Comparison of ENCODE assay signal across 11 mouse cellular contexts in the genomic region with DNA sequence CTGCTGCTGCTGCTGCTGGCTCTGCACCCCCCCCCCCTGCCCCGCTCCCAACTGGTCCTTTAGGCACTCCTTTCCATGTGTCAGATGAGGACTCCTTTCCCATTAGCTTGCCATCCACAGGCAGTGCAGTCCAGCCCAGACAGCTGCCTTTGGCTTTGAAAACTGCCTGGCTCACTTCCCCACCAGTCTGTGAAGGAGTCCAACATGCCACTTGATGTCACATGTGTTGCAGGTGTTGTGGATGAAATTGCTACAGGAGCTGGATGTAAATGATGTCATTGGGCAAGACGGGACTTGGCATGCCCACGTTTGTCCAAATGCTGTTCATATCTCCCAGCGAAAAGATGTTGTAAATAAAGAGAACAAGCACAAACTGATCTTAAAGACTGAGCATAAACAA. TPM values are rescaled to one million over a fixed set of nuclear protein-coding genes. Genes with fewer than 3 reads are reported as not detected.
A peak's percentile ranks its signal among the peaks of the same experiment; 100 is the strongest.
DNase-seq lines count a peak whose midpoint lies in the region; ATAC-seq and TF ChIP-seq lines count a peak whose summit lies in the region.
"Had no signal": no experiment of that assay in that cellular context is flagged by ENCODE, and none has a peak within 500 bp of the region (broad histone marks: within the 10 kb centered on the region; RNA-seq: fewer than 3 reads in every experiment).

No protein-coding gene starts in this region.

- H3K27me3 ChIP-seq in CH12.LX (replicated peaks): no peaks in the 10 kb centered on the region
- H3K27me3 ChIP-seq in lung, embryonic 16.5 days (ENCODE audit: control insufficient read depth, insufficient read depth, low read depth, low read length): no peaks in the 10 kb centered on the region
- no peaks in the 10 kb centered on the region for H3K27me3 ChIP-seq in midbrain, embryonic 15.5 days (replicated peaks)
- H3K27me3 ChIP-seq: heart, embryonic 15.5 days had no signal

- TF ChIP-seq EP300 in CH12.LX (IDR thresholded peaks at IDR 0.05; ENCODE audit: low read length): no peak

- ATAC-seq in lung, embryonic 16.5 days (ENCODE audit: low read depth): peak; percentile 39
- no peak for ATAC-seq in monocyte, adult 5-6 weeks (replicated peaks; ENCODE audit: insufficient number of reproducible peaks, low FRiP score, low TSS enrichment, poor library complexity, severe bottlenecking)
- no peak; the same call in 1 of the 2 replicates for ATAC-seq in midbrain, embryonic 15.5 days (replicated peaks)

- no peak for TF ChIP-seq POLR2A in CH12.LX (IDR thresholded peaks at IDR 0.05; ENCODE audit: low read depth, low read length)

- dilution Hi-C loops in CH12.LX (cut with MboI; ENCODE audit: extremely low pct_ligation_motif_present, extremely low pct_unique_long_range_greater_than_20kb, low sequenced_read_pairs): no loop called here

- no peak overlapping the region for H3K4me2 ChIP-seq in CH12.LX (ENCODE audit: insufficient read depth, low read depth, poor library complexity, severe bottlenecking)
- H3K4me2 ChIP-seq in lung, embryonic 16.5 days (ENCODE audit: low read depth, low read length): no peak overlapping the region
- H3K4me2 ChIP-seq in midbrain, embryonic 15.5 days: no peak overlapping the region
- H3K4me2 ChIP-seq: heart, embryonic 15.5 days; midbrain, embryonic 11.5 days had no signal

- H3K4me1 ChIP-seq in CH12.LX (ENCODE audit: control insufficient read depth in 1 of 2, insufficient read depth in 2 of 2): peaks cover 26 to 40% of the 10 kb centered on the region in 2 experiments
- peaks cover 14% of the 10 kb centered on the region for H3K4me1 ChIP-seq in lung, embryonic 16.5 days (replicated peaks; ENCODE audit: control insufficient read depth, insufficient read depth, low read length)
- H3K4me1 ChIP-seq in midbrain, embryonic 15.5 days: no peaks in the 10 kb centered on the region

- no peak for TF ChIP-seq RAD21 in CH12.LX (IDR thresholded peaks at IDR 0.05; ENCODE audit: low read depth, low read length)

- in situ Hi-C loops in CH12.LX (cut with MboI; ENCODE audit: low pct_ligation_motif_present, low pct_unique_long_range_greater_than_20kb, low sequenced_read_pairs): no loop called here

- no peak overlapping the region for H3K9ac ChIP-seq in CH12.LX (ENCODE audit: insufficient read depth, low read depth)
- no peak overlapping the region for H3K9ac ChIP-seq in lung, embryonic 16.5 days (ENCODE audit: low read length)
- no peak overlapping the region for H3K9ac ChIP-seq in midbrain, embryonic 15.5 days
- H3K9ac ChIP-seq: heart, embryonic 15.5 days had no signal

- no peaks in the 10 kb centered on the region for H3K9me3 ChIP-seq in CH12.LX (replicated peaks; ENCODE audit: low read length)
- no peaks in the 10 kb centered on the region for H3K9me3 ChIP-seq in lung, embryonic 16.5 days (ENCODE audit: control insufficient read depth, low read length)
- H3K9me3 ChIP-seq in midbrain, embryonic 15.5 days: no peaks in the 10 kb centered on the region
- H3K9me3 ChIP-seq: heart, embryonic 15.5 days had no signal

- H3K4me3 ChIP-seq in CH12.LX (replicated peaks in 1 of 3; ENCODE audit: low read depth in 2 of 3, low read length in 2 of 3, poor library complexity in 1 of 3): no peak overlapping the region
- no peak overlapping the region for H3K4me3 ChIP-seq in lung, embryonic 16.5 days (ENCODE audit: low read length)
- no peak overlapping the region for H3K4me3 ChIP-seq in midbrain, embryonic 15.5 days
- H3K4me3 ChIP-seq: heart, embryonic 15.5 days; left cerebral cortex, adult 2 months had no signal

- H3K79me2 ChIP-seq in CH12.LX (replicated peaks; ENCODE audit: control insufficient read depth, extremely low read depth, insufficient read depth, poor library complexity, severe bottlenecking): no peaks in the 10 kb centered on the region

- WGBS in lung, embryonic 16.5 days: 56% methylated on average over 4 of the region's 4 CpGs
- WGBS in midbrain, embryonic 15.5 days: 90% methylated on average over 4 of the region's 4 CpGs

- DNase-seq in adrenal gland, postnatal 14 days: peak; percentile 55
- no peak for DNase-seq in adrenal gland, adult (ENCODE audit: inconsistent age in 2 of 2, low spot score in 1 of 2)
- DNase-seq in CH12.LX (ENCODE audit: extremely low read depth): no peak
- peak; percentile 88 for DNase-seq in gonadal fat pad, adult 2 months (ENCODE audit: low read depth)
- no peak for DNase-seq in ovary, postnatal 36 days (ENCODE audit: low spot score)

- H3K27ac ChIP-seq in CH12.LX (ENCODE audit: insufficient read depth, low read depth): no peak overlapping the region
- H3K27ac ChIP-seq in lung, embryonic 16.5 days (ENCODE audit: low read length): peak overlapping the region; percentile 40; the same call in 1 of the 2 replicates
- H3K27ac ChIP-seq in midbrain, embryonic 15.5 days: no peak overlapping the region
- H3K27ac ChIP-seq: heart, embryonic 15.5 days; left cerebral cortex, adult 2 months had no signal

- TF ChIP-seq CTCF in CH12.LX (conservative IDR thresholded peaks at IDR 0.05 in 1 of 2, IDR thresholded peaks at IDR 0.05 in 1 of 2; ENCODE audit: low read depth in 2 of 2, low read length in 2 of 2): no peak

- no peaks in the 10 kb centered on the region for H3K36me3 ChIP-seq in CH12.LX (replicated peaks in 1 of 2; ENCODE audit: control insufficient read depth in 1 of 2, insufficient read depth in 1 of 2, low read length in 1 of 2)
- no peaks in the 10 kb centered on the region for H3K36me3 ChIP-seq in lung, embryonic 16.5 days (ENCODE audit: control insufficient read depth, insufficient read depth, low read length)
- H3K36me3 ChIP-seq in midbrain, embryonic 15.5 days (replicated peaks): no peaks in the 10 kb centered on the region
- H3K36me3 ChIP-seq: heart, embryonic 15.5 days had no signal

TF ChIP-seq in CH12.LX, 34 proteins besides CTCF, POLR2A, EP300 and RAD21:
- TF ChIP-seq ZMIZ1 (IDR thresholded peaks at IDR 0.05; ENCODE audit: low read depth, low read length) (no peak), ELF1 (IDR thresholded peaks at IDR 0.05; ENCODE audit: low read depth, low read length) (no peak), BHLHE40 (IDR thresholded peaks at IDR 0.05; ENCODE audit: low read depth, low read length) (0 out of 2 replicates have a peak, but pooled peaks have one; percentile 15), CHD2 (IDR thresholded peaks at IDR 0.05; ENCODE audit: low read length) (no peak)
TF ChIP-seq in CH12.LX: peak in this region for 1.

RNA-seq across cellular contexts. Expression of a gene that starts 56.0 kb away (rescaled TPM):
- 107 and 117 TPM in 2 replicates for total RNA-seq in adrenal gland, postnatal 14 days (2021)
- total RNA-seq in CH12.LX (2012; rRNA removed) (3.7 and 3.8 TPM in 2 replicates), CH12.LX (2014; rRNA removed) (11.7 and 15.7 TPM in 2 replicates)
- 3.3 and 5.6 TPM in 2 replicates for polyA plus RNA-seq in CH12.LX (2012; ENCODE audit: insufficient read length, low read depth)
- 38.4 and 55.0 TPM in 2 replicates for polyA plus RNA-seq in gonadal fat pad, adult 2 months (2012; rRNA removed)
- polyA plus RNA-seq in lung, embryonic 16.5 days (2015; fragmentation: Nextera tagmentation; extraction: Ambion mirVana): 56.9 and 60.1 TPM in 2 replicates
- total RNA-seq in monocyte, adult 5-6 weeks (2017): 183 to 220 TPM (median 202 TPM) in 3 replicates
- 47.6 and 57.8 TPM in 2 replicates for polyA plus RNA-seq in midbrain, embryonic 15.5 days (2015; fragmentation: Nextera tagmentation; extraction: Ambion mirVana)

Comparison
In these comparisons a context has a peak if more than half of its experiments do, and no peak if none do; other contexts are left out.
1. DNase-seq: peak in adrenal gland, postnatal 14 days (single experiment) and gonadal fat pad, adult 2 months (single experiment); none in adrenal gland, adult (0 of 2), CH12.LX (single experiment) and ovary, postnatal 36 days (single experiment).